Mouse (Mus musculus) central nervous system, embryonic 14 days (tissue): ENCODE data around the gene Kctd21. TPM values are rescaled to one million over a fixed set of nuclear protein-coding genes. Genes with fewer than 3 reads are reported as not detected.

Experiments used
- polyA plus RNA-seq: library from polyadenylated mRNA; depleted of rRNA; stranded (reverse); fragments of >200 nt; gene quantifications from 2 replicates; pipeline ENCODE4 v1.2.3, GENCODE M21; 2012; rRNA removed

Gene Kctd21
- polyA plus RNA-seq: 6.6 and 7.5 TPM in 2 replicates

DNA sequence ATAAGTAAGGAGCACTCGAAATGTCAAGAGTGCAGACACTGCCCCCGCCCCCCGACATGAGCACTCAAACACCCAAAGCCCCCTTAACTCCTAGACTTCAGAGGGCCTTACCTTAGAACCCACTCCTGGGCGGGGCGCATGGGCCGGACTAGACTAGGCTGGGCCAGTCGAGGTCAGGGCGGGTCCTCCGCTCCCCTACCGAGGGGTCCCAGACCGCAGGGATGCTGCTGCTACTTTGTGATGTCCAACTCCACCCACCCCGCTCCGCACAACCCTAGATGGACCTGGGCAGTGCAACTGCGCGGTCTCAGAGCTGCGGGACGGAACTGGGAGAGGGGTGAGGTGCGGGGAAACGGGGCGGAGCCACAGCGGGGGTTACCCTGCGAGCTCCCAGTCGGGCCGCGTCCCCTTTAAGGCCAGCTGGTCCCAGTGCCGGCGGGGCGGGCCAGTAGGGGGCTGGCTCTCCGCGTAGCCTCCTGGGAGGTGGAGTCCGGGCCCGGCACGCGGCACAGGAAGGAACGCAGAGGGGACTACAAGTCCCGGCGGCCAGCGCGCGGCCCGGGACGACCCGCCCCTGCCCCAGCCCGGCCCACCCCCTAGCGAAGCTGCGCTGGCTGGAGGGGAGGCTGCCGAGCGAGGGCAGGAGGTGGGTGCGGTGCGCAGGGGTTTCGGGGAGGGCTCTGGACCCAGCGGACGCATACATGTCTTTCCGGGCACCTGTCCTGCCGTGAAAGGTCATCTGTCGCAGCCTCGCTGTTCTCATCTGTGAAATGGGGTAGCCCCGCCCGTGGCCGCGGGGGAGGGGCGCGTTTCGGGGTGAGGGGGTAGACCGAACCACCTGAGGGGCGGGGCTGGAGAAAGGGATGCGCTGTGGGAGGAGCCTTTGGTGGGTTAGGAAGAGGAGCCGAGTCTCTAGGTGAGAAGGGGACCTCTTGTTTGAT, at the start of gene Kctd21, which contains the start of gene Usp35:
Gene Kctd21, plus strand, starts transcription at position 602 of the 941 bp plus-strand sequence.
Gene Usp35, minus strand, starts transcription at position 295 of the 941 bp plus-strand sequence.

Other genes starting within 250 kb of the Kctd21 start
- 12.5 and 12.7 TPM in 2 replicates for gene Usp35, start 307 bp upstream of the Kctd21 start, polyA plus RNA-seq
- 28.5 and 30.6 TPM in 2 replicates for gene Alg8, start 39.3 kb downstream of the Kctd21 start, polyA plus RNA-seq
- 312 and 413 TPM in 2 replicates for gene Ndufc2, start 67.7 kb downstream of the Kctd21 start, polyA plus RNA-seq
- gene Thrsp, start 85.4 kb downstream of the Kctd21 start, polyA plus RNA-seq: 1.9 and 2.5 TPM in 2 replicates
- 1.9 and 2.4 TPM in 2 replicates for gene Kctd14, start 119.0 kb downstream of the Kctd21 start, polyA plus RNA-seq
- 78.7 and 83.3 TPM in 2 replicates for gene Ints4, start 148.6 kb downstream of the Kctd21 start, polyA plus RNA-seq
- gene Aamdc, start 247.2 kb downstream of the Kctd21 start, polyA plus RNA-seq: 44.3 and 46.6 TPM in 2 replicates
- 16.9 and 17.3 TPM in 2 replicates for gene Rsf1, start 247.6 kb downstream of the Kctd21 start, polyA plus RNA-seq